Mouse (Mus musculus): ENCODE measurements around the gene Akt2.

Gene Akt2

DNA sequence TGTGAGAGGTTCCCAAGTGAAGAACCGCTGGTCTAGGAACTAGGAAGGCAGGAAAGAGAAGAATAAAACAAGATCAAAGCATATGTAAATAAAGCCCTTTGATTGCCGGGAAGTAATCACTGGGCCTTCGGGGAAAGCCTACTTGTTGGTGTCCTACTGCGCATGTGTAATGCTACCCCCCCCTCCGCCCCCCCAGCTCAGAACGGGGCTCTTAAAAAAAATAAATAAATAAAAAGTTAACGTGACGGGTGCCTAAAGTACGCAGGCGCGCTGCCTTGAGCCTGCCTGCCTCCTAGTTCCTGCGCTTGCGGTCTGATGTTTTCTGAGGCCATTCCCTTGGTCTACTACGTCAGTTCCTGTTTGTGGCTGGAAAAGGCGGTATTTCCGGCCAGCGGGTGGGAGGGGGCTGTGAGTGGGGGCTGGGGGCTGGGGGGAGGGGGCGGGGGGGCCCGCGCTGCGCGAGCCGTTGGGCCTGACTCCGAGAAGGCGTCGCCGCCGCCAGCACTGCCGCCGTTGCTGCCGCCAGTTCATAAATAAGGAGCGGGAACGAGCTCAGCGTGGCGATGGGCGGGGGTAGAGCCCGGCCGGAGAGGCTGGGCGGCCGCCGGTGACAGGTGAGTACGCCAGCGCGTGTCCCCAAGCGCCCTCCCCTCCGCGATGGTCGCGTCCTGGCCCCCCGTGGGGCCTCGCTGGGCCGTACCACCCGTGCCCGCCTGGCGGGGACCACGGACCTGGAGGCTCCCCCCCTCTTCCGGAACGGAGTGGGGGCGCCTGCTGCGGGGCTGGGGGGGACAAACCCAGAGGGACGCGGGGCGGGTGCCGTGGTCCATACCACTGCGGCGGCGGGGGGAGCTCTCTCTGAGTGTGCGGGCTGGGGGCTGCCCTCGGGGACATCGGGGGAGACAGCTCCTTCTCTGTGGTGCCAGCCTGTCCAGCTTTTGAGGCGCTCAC lies at the start of gene Akt2:
Gene Akt2 (plus strand): TSS at position 287 of the 951 bp plus-strand sequence.
- peak; percentile 97 for DNase-seq (ENCODE audit: low read depth, low spot score)

DNA sequence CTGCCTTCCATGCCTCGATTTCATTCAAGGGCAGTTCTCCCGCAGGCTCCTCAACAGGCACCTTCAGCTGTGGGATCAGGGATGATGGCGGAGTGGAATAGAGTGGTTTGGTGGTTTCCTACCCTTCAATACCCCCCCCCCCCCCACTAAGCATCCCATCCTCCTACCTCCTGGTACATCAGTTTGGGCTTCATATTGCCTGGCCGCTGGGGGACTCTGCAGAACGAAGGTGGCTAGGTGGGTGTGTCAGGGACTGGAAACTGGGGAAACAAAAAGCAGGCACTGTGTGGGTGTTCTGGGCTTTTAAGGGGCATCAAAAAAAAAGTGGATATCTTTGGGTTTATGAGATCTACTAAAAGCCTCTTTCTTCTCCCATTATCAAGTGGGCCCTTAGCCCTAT lies 49.4 kb upstream of the Akt2 start:
- DNase-seq (ENCODE audit: low read depth, low spot score) = no peak

DNA sequence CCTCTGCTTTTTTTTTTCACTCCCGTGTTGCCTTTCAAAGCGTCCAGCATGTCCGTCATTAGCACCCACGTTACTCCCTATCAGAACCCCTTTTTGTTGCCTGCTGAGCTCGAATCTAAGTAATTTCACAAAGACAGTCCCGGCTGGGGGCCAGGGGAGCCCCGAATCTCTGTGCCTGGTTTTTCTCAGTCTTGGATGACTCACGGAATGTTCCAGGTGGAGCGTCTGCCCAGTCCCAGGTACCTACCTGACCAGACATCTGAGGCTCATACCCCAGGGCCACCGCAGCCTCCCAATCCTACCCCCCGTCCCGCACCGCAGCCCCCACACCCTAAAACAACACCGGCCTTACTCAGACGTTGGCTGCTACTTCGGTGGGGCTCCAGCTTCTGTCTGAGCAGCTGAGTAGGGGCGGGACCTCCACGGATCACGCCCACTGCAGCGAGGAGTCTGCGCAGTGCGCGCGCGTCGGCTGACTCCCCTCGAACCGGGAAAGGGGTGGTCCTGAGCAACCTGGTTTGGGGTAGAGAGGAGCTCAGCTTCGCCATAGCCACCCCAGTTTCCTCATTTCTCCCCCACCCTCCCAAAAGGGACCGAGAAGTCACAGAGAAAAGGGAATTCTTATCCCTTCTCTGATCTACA lies 48.8 kb upstream of the Akt2 start:
- DNase-seq (ENCODE audit: low read depth, low spot score) = peak; percentile 72

DNA sequence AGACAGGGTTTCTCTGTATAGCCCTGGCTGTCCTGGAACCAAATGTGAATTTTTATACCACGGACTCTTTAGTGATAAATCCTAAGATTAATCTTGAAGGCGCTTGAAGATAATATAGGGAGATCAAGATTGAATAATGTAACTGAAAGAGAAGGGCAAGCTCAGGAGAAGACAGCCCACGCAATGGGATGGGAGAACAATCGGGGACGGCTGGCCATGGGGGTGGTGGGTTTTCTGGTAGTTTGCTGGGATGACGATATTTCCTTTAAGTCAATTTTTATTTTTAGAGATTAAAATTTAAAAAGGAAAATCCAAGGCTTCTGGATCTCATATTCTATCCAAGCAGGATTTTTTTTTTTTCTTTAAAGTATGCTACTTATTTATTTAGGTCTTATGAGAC lies 48.3 kb upstream of the Akt2 start:
- DNase-seq (ENCODE audit: low read depth, low spot score) = no peak

DNA sequence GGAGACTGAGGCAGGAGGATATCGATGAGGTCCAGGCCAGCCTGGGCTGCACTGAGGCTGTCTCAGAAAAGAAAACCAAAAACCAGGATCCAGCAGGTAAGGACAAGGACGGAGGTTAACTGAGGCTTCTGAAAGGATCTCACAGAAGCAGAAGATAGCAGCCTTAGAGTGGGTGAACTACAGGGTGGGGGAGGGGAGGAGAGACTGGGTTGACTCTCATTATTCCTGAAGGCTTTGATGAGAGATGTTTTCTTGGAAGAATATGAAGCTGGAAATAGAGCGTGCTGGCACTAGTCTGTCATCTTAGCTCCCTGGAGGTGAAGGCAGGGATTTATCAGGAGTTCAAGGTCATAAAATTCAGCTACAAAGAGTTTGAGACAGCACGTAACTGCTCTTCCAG lies 47.5 kb upstream of the Akt2 start:
- DNase-seq (ENCODE audit: low read depth, low spot score) = no peak

DNA sequence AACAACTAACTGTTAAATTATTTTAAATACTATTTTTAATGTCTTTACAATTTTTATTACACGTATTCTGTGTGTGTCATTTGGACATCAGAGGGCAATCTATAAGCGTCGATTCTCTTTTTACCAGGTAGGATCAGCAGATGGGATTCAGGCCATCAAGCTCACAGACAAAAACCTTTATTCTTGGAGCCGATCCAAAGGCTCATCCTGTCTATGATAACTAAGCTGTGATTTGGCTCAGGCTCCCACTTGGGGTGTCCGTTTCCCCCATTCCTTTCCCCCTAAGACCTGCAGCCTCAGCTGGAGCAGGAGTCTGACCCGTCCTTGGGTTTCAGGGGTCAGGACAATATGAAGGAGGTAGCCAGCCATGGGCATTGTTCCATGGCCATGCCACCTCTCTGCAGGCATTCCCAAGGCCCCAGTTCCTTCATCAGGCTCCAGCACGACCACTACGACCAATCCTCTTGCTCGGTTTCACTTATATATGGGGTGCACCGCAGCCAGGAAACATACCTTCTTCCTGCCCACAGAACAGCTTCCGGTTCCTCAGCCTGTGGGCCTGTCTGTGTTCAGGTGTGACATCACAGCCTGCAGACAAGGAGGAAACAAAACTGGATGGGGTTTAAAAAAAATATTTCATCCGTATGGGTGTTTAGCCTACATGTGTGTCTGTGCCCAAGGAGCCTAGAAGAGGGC lies 46.5 kb upstream of the Akt2 start:
- DNase-seq (ENCODE audit: low read depth, low spot score) = no peak

DNA sequence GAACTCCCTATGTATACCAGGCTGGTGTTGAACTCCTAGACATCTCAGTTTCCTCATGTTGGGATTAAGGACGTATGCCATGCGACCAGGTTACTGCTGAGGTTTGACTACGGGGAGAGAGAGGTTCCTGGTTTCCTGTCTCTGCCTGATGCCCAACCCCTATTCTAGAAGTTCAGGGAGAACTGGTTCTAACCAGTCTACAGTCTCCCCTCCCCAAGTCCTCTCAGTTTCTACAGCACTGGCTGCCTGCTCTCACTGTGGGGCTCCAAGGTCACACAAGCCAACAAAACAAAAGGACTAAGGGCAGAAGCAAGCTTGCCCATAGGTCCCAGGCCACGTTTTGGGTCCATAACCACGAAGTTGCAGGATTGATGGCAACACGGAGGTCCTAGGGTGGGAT lies 41.8 kb upstream of the Akt2 start:
- DNase-seq (ENCODE audit: low read depth, low spot score) = no peak

DNA sequence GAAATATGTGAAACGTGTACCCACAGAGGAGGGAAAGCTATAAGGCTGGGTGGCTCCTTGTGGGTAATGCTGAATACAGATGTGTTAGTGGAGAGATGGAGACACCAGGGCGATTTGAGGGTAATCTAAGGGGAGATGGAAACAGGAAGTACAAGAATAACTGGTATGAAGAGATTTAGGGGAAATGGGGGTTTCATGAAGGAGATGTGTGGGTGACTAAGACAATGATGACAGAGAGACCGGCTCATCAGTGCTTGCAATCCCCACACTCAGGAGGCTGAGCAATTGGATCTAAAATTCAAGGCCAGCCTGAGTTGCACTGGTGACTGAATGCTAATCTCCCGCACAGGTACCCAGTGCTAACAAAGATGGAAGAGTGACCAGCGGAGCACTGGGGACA lies 39.3 kb upstream of the Akt2 start:
- DNase-seq (ENCODE audit: low read depth, low spot score) = no peak

DNA sequence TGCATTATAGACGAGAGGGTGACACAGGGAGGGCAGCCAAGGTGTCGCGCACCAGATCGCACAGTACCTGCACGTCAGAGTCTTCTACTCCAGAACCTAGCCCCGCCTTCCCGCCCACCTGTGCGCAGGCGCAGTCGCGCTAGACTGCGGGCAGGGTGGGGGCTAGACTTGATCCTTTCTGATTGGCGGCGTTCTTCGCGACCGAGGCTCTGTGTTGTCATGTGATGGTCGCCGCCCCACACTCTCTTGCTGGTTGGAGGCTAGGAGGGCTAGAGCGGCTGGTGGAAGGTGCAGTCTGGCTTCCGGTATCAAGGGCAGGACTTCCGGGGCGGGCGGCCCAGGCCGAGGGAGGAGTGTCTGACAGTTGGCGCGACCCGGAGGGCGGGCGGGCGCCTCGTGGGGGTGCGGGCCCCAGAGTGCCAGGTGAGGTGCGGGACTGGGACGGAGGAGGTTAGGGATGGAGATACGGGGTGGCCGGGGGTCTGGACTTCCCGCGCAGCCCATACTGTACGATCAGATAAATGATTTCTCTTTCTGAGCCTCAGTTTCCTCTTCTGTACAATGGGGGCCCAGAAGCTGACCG lies 38.3 kb upstream of the Akt2 start, which contains the start of the genes Pld3 and 2310022A10Rik:
Gene Pld3 (minus strand): TSS at position 288 of the 583 bp plus-strand sequence.
Gene 2310022A10Rik (plus strand): TSS at position 303 of the 583 bp plus-strand sequence.
- DNase-seq (ENCODE audit: low read depth, low spot score) = peak; percentile 95

DNA sequence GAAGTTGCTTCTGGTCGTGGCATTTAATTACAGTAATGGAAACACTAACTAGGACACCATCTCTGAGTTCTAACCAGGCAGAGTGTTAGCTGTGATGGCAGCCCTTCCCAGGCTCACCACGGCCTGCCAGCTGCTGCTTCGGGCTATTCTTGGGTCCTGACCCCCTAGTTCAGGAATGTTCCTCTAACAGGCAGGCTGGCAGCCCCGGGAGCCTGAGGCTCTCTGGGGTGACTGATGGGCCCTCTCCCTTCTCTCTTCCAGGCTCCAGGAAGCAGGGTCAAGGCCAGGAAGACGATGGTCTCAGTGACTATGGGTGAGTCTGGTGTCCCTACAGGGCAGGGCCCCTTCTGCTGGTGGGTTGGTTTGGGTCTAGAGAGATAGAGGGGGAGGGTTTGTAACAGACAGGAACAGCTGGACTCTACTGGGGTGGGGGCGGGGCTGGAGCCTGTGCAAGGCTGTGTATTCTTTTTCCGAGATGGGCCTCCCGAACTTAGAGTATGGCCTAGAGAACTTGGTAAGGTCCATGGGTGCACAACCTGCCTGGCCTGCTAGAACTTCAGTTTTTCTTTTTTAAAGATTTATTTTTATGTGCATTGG lies 31.0 kb upstream of the Akt2 start:
- no peak for DNase-seq (ENCODE audit: low read depth, low spot score)

DNA sequence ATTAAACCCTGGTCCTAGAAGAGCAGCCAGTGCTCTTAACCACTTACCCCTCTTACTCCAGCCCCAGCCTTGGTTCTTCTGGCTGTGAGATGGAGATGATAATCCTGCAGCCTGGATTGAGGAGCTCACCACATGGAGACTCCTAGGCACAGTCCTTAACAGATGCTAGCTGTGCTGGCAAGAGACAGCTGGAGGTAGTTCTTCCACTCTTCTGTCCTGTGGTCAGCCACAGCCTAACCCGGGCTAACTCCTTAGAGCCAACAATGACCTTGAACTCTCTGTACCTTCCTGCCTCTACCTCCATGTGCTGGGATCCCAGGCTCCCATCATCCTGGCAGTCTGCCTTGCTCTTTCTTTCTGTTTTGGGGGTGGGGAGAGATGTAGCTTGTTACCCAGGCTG lies 30.4 kb upstream of the Akt2 start:
- no peak for DNase-seq (ENCODE audit: low read depth, low spot score)

DNA sequence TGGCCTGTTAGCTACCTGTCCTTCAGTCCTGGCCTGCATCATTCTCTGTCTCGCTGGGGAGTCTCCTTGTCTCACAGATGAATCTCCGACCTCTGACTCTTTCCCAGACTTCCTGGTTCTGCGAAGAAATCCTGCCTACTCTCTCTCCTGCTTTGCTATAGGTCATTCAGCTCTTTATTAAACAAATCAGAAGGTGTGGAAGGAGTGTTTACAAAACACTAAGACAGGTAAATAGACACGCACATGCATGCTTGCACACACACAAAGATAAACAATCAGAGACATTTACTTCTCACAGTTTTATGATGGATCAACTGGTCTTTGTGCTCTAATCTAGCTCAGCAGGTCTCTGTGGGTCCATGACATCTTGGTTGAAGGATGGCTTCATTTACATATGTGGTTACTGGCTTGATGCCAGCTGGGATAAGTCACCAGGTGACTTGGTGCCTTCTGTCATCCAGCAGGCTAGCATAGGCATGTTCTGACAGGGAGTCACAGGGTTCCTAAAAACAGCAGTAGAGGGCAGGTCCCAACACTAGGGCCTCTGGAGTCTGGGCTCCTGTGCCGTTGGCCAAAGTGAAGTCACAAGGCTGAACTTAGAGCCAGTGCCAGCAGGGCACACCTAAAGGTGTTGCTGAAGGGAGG lies 21.6 kb upstream of the Akt2 start:
- DNase-seq (ENCODE audit: low read depth, low spot score) = no peak

DNA sequence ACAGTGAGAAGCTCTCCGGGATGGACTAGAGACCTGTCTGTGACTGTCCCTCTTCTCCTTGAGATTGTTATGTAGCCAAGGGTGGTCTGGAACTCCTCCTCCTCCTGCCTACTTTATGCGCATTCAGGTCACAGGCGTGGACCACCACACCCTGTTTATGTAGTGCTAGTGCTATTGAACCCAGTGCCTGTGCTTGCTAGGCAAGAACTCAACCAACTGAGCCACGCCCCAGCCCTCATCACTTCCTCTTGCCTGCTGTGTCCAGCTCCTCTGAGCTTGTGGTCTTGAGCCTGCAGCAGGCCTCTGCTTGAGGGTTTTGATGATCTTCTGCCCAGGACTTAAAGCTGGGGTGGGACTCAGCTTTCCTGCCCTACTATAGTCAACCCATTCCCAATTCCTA lies 19.2 kb upstream of the Akt2 start:
- no peak for DNase-seq (ENCODE audit: low read depth, low spot score)

DNA sequence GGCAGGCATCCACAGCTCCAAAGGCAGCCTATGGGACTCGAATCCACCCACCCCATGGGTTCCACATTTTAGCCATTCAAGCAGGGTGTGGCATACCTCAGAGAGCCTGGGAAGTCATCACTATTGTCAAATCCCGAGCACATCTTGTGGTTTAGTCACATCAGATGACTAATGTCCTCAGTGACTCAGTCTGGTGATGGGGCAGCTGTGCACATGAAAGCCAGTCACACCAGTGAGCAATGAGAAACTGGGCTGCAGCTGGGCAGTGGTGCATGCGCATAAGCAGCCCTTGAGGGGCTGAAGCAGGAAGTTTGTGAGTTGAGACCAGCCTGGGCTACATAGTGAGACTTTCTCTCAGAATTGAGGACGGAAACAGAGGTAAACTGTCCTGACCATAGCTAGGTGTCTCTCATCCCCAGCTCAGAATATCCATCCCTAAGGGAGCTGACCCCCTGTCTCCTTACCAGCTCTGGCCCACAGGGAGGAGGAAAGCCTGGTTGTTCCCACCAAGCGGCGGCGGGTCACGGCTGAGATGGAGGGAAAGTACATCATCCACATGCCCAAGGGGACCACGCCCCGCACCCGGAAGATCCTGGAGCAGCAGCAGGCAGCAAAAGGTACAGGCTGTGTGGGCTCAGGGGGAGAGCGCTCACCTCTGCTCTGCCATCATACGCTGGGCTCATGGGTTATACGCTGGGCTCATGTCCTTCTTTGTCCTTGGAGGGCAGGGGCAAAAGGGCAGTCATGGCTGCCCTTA lies 17.1 kb upstream of the Akt2 start:
- no peak for DNase-seq (ENCODE audit: low read depth, low spot score)

DNA sequence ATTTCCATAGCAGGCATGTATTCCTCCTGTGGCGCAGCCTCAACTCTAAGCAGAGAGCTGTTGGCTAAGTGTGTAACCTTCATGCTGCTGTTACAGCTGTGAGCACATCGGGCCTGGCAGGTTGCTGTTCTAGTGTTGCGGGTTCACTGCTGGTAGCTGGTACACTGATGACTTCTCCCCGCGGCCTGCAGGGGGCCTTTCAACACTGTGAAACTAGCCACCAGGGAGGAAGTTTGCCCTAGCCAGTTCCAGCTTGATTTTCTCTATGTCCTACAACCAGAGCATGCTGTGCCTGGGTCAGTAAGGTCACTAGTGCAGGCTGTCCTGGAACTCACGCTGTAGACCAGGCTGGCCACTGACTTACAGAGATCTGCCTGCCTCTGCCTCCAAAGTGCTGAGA lies 14.4 kb upstream of the Akt2 start:
- DNase-seq (ENCODE audit: low read depth, low spot score) = no peak

DNA sequence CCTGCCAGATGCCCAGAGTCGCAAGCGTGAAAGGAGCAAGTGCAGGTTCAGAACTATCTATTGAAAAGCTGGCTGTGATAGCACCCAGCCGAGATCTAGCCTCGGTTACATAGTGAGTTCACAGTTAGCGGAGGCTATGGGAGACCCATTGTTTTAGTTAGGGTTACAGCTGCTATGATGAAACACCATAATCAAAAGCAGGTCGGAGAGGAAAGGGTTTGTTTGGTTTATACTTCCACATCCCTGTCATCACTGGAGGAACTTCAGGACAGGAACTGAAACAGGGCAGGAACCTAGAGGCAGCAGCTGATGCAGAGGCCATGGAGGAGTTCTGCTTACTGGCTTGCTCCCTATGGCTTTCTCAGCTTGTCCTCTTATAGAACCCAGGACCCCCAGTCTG lies 13.8 kb upstream of the Akt2 start:
- no peak for DNase-seq (ENCODE audit: low read depth, low spot score)

DNA sequence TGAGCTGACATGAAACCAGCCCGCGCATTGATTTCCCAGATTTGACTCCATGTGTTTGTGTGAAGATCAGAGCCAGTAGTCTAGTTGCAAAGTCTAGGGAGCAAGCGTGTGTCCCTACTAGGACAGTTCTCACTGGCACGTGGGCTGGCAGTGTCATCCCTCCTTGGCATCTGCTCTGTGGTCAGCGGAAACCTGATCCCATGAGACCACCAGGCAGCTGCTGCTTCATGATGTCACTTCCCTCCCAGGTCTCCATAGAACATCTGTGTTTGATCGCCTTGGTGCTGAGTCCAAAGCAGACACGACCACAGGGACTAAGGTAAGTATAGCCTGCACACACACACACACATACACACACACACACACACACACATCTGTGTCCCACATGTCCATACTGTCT lies 12.9 kb upstream of the Akt2 start:
- DNase-seq (ENCODE audit: low read depth, low spot score) = peak; percentile 23

DNA sequence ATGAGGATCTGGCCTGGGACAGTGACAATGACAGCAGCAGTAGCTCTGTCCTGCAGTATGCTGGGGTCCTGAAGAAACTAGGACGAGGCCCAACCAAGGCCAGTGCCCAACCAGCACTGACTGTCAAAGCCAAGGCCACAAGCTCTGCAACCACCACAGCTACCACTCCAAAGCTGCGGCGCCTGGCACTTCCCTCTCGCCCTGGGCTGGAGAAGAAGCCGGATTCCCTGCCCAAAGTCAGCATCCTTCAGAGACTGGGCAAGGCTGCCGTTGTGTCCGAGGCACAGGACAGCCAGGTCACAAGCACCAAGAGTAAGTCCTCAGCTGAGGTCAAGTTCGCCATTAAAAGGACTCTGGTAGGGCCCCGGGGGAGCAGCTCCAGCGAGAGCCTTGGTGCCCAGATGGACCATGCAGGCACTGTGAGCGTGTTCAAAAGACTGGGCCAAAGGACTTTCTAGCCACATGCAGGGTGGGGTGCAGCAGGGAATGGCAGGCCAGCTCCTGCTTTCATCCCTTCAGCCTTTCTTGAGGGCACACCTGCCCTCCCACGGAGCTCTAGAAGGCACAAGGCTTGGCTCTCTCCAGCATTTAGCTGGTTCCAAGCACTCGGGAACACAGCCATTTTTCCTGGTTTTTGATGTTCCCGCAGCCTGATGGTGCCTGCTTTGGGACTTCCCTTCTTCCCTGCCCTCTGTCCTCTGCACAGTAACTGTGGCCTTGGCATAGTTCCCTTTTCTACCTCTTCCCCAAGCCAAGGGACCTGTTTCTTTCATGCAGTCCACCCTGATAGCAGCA lies 10.8 kb upstream of the Akt2 start:
- DNase-seq (ENCODE audit: low read depth, low spot score) = no peak

DNA sequence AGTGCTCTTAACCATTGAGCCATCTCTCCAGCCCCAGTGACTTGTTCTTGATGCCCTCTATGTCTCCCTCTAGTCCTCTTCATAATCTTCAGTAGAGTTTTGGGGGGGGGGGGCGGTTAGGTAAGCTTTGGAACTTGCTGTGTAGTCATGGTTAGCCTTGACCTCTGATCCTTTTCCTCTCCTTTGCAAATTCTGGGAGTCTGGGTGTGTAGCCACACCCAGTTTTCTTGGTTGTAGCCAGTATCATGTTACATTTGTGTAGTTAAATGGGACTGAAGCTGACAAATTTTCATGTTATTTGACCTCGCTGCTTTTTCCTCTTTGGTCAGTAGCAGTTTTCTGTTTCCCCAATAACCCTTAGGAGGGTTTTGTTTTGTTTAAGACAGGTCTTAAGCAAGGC lies 4.5 kb upstream of the Akt2 start:
- no peak for DNase-seq (ENCODE audit: low read depth, low spot score)

Data from forelimb bud, embryonic 11.5 days (tissue).